Mouse (Mus musculus) embryonic facial prominence, embryonic 13.5 days (tissue): ENCODE measurements around the gene Dock1. TPM values are rescaled to one million over a fixed set of nuclear protein-coding genes. Genes with fewer than 3 reads are reported as not detected.

Experiments
- ATAC-seq: fragments of 200-750 bp; cut with Nextera tagmentation; 2 replicates; pipeline ENCODE4 v1.8.0; 2017; ENCODE audit warnings: low read depth; ENCODE audit not compliant: insufficient number of reproducible peaks, insufficient read depth, low FRiP score, low TSS enrichment
- H3K27ac ChIP-seq: fragments of 300-500 bp; sonication (generic); 2 replicates; pipeline ENCODE4 v1.5.1; 2015; ENCODE audit warnings: moderate library complexity, mild to moderate bottlenecking, inconsistent platforms
- H3K27me3 ChIP-seq: fragments of 300-500 bp; sonication (generic); 2 replicates; pipeline ENCODE4 v1.6.1; 2015; ENCODE audit warnings: mild to moderate bottlenecking, inconsistent platforms
- H3K36me3 ChIP-seq: fragments of 300-500 bp; sonication (generic); 2 replicates; pipeline ENCODE4 v1.6.1; 2015; ENCODE audit warnings: mild to moderate bottlenecking, inconsistent platforms
- H3K4me1 ChIP-seq: fragments of 300-500 bp; sonication (generic); 2 replicates; pipeline ENCODE4 v1.6.1; 2015; ENCODE audit warnings: inconsistent platforms
- H3K4me2 ChIP-seq: fragments of 300-500 bp; sonication (generic); 2 replicates; pipeline ENCODE4 v1.6.1; 2015; ENCODE audit warnings: moderate library complexity, mild to moderate bottlenecking, inconsistent platforms
- H3K4me3 ChIP-seq: fragments of 300-500 bp; sonication (generic); 2 replicates; pipeline ENCODE4 v1.5.1; 2015; ENCODE audit warnings: mild to moderate bottlenecking, inconsistent platforms
- H3K9ac ChIP-seq: fragments of 300-500 bp; sonication (generic); 2 replicates; pipeline ENCODE4 v1.6.1; 2015; ENCODE audit warnings: mild to moderate bottlenecking, inconsistent platforms
- H3K9me3 ChIP-seq: fragments of 300-500 bp; sonication (generic); 2 replicates; pipeline ENCODE4 v1.6.1; 2016; ENCODE audit warnings: inconsistent platforms
- WGBS: fragments of 180-500 bp; shearing (Covaris S2); methylation state at CpG from one replicate; pipeline ENCODE4 v1.1.7; 2015; ENCODE audit warnings: mixed read lengths; 5-methylcytosine and 5-hydroxymethylcytosine counted together
- polyA plus RNA-seq: library from polyadenylated mRNA; unstranded; fragments of >200 nt; fragmentation: Nextera tagmentation; extraction: Ambion mirVana; gene quantifications from 2 replicates; pipeline ENCODE4 v1.2.1, GENCODE M21; 2015

Gene Dock1
- polyA plus RNA-seq, 1 experiment from 2014 or later: 42.8 TPM

DNA sequence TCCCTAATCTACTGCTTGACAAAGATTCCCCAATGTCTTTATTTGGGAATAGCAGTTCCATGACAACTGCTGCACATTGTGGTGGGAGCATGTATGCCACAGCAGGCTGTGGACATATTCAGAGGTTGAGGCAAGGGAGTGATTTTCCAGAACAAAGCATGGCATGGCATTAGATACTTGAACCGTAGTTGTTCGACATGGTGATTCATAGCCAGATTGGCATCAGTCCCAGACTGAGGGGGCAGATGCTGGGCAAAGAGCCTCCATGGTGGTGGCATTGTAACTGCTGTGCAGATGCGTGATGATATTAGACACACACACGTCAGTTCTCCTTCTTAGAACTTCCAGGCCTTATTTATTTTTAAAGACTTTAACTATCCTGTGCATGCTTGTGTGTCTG is 129.6 kb downstream of the Dock1 start:
- H3K4me3 ChIP-seq: no peak overlapping the region
- peaks cover 32% of the 10 kb centered on the region for H3K36me3 ChIP-seq
- H3K9me3 ChIP-seq: no peaks in the 10 kb centered on the region
- WGBS: 67% methylated on average over 4 of the region's 4 CpGs
- H3K4me2 ChIP-seq: no peak overlapping the region
- H3K4me1 ChIP-seq: peaks cover 9% of the 10 kb centered on the region
- H3K9ac ChIP-seq: no peak overlapping the region
- no peak overlapping the region for H3K27ac ChIP-seq
- no peak for ATAC-seq
- H3K27me3 ChIP-seq: no peaks in the 10 kb centered on the region

DNA sequence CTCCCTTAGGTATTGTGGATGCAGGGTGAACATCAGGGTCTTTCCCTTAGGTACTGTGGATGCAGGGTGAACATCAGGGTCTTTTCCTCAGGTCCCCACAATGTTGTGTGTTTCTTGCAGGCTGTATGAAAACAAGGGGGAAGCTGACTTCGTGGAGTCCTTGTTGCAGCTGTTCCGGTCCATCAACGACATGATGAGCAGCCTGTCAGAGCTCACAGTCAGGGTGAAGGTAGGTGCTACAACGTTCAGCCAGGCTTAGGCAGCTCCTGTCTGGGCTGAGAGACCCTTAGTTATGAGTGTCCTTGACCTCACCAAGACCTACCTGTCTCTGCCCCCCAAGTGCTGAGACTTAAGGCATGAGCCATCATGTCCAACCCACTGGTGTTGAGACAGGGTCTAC is 134.0 kb downstream of the Dock1 start:
- WGBS: 87% methylated on average over 4 of the region's 4 CpGs
- Histone ChIP-seq H3K9me3 (no peaks in the 10 kb centered on the region), H3K27ac (no peak overlapping the region), H3K4me3 (no peak overlapping the region), H3K9ac (no peak overlapping the region), H3K36me3 (peaks cover 47% of the 10 kb centered on the region), H3K4me2 (no peak overlapping the region), H3K4me1 (peaks cover 11% of the 10 kb centered on the region), H3K27me3 (no peaks in the 10 kb centered on the region)
- ATAC-seq: no peak

DNA sequence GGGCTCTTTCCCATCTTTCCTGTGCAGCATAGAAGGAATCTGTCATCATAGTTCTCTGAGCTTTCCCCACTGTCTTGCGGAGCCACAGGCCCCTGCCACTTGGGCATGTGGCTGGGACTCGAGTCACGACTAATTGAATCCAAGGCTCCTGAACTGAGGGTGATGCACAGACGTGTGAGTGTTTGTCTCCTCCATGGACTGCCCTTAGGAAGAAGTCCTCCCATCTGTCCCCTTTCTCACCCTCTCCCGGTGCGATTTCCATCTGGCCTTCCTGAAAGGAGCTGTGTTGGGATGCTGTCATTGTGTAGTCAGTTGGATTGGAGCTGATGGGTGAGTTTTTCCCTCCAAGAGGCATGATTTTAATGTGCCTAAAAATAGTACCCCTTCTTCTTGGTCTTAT is 136.3 kb downstream of the Dock1 start:
- Histone ChIP-seq H3K9me3 (no peaks in the 10 kb centered on the region), H3K4me3 (no peak overlapping the region), H3K36me3 (peaks cover 52% of the 10 kb centered on the region), H3K27ac (no peak overlapping the region), H3K27me3 (no peaks in the 10 kb centered on the region), H3K4me2 (no peak overlapping the region), H3K9ac (no peak overlapping the region), H3K4me1 (peaks cover 5% of the 10 kb centered on the region; the same call in 1 of the 2 replicates)
- no peak for ATAC-seq
- WGBS: 72% methylated on average over 6 of the region's 6 CpGs

DNA sequence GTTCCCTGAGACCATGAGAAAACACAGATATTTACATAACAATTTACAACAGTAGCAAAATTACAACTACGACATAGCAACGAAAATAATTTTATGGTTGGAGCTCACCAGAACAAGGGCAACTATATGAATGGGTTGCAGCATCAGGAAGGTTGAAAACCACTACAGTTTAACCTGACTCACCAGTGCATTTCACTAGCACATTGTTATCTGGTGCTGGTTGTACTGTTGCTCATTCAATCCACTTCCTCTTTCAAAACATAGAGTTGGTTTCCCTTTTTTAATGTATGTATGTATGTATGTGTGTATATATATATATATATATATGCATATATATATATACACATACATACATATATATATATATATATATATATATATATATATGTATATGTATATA is 138.0 kb downstream of the Dock1 start:
- no peaks in the 10 kb centered on the region for H3K9me3 ChIP-seq
- no peak overlapping the region for H3K9ac ChIP-seq
- WGBS: 95% methylated on average over 2 of the region's 2 CpGs
- peaks cover 50% of the 10 kb centered on the region for H3K36me3 ChIP-seq
- no peak for ATAC-seq
- H3K27ac ChIP-seq: no peak overlapping the region
- H3K27me3 ChIP-seq: no peaks in the 10 kb centered on the region
- peaks cover 5% of the 10 kb centered on the region; the same call in 1 of the 2 replicates for H3K4me1 ChIP-seq
- H3K4me3 ChIP-seq: no peak overlapping the region
- H3K4me2 ChIP-seq: no peak overlapping the region

DNA sequence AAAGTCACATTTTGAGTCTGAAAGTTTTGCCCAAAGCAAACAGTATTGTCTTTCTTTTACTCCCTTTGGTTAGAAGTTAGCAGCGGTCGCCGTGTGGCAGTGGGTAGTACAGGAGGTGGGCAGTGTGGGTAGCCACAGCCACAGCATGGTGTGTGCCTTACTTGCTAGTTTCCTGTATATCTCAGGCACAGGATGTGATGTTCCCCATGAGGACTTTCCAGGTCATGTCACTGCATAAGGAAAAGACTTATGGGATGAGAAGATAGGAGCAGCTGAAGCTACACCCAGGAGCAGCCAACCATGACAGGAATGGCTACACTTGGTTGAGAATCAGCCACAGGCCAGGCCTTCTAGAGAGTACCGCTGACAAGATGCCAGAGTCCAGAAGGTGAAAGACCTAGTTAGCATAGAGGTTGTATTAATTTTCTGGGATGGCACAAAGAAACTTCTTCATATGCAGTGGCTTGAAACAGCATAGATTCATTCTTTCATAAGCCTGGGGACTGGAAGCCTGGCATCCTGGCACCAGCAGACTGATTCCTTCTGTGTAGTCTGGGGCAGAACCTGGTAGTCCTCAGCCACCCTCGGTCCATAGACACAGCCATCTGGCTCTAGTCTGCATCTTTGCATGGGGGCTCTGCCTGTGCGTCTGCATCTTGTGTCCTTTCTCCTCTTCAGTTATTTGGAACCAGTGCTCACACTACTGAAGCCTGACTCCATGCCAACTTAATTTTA is 139.0 kb downstream of the Dock1 start:
- no peak for ATAC-seq
- WGBS: 78% methylated on average over 6 of the region's 6 CpGs
- peak overlapping the region; percentile 16; the same call in 1 of the 2 replicates for H3K27ac ChIP-seq
- H3K4me3 ChIP-seq: no peak overlapping the region
- no peak overlapping the region for H3K9ac ChIP-seq
- H3K9me3 ChIP-seq: no peaks in the 10 kb centered on the region
- no peaks in the 10 kb centered on the region for H3K27me3 ChIP-seq
- H3K4me2 ChIP-seq: no peak overlapping the region
- peaks cover 5% of the 10 kb centered on the region; the same call in 1 of the 2 replicates for H3K4me1 ChIP-seq
- H3K36me3 ChIP-seq: peaks cover 57% of the 10 kb centered on the region

DNA sequence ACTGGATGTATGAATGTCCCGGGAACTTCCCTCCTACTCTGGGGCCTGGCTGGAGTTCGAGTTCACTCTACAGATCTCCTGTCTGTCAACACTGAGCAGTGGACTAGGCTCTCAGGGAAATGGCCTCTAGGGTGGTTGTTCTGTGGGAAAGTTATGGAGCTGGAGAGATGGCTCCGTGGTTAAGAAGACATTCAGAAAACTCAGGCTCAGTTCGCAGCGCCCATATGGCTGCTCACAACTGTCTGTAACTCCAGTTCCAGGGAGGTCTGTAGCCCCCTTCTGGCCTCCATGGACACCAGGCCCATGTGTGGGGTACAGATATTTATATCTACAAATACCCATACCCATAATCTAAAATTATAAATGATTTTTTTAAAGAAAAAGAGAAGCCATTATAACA is 148.0 kb downstream of the Dock1 start:
- no peak overlapping the region for H3K27ac ChIP-seq
- H3K27me3 ChIP-seq: no peaks in the 10 kb centered on the region
- no peaks in the 10 kb centered on the region for H3K9me3 ChIP-seq
- ATAC-seq: no peak
- WGBS: 95% methylated on average over 5 of the region's 5 CpGs
- H3K9ac ChIP-seq: no peak overlapping the region
- H3K4me3 ChIP-seq: no peak overlapping the region
- peaks cover 4% of the 10 kb centered on the region for H3K4me1 ChIP-seq
- no peak overlapping the region for H3K4me2 ChIP-seq
- H3K36me3 ChIP-seq: peaks cover 34% of the 10 kb centered on the region

DNA sequence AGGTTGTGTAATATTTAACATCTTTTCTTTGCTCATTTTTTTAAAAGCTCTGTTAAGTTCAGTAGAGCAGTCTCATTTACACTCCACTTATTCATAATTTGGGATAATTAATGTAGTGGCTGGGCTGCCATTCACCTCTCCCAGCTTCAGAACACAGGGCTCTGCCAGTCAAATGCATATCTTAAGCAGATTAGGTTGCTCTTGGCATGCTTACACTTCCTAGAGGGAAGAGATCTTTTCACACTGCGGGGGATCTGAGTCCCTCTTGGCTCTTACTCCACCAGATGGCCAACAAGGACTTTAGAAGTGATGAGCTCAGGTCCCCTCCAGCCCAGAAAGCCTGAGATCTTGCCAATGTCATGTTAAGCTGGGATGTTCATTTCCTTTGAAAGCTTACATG is 150.8 kb downstream of the Dock1 start:
- Histone ChIP-seq H3K9me3 (no peaks in the 10 kb centered on the region), H3K4me2 (no peak overlapping the region), H3K9ac (no peak overlapping the region), H3K27me3 (no peaks in the 10 kb centered on the region), H3K27ac (no peak overlapping the region), H3K36me3 (peaks cover 16% of the 10 kb centered on the region), H3K4me1 (peaks cover 10% of the 10 kb centered on the region), H3K4me3 (no peak overlapping the region)
- WGBS: 44% methylated on average over 1 of the region's 1 CpGs
- ATAC-seq: no peak

DNA sequence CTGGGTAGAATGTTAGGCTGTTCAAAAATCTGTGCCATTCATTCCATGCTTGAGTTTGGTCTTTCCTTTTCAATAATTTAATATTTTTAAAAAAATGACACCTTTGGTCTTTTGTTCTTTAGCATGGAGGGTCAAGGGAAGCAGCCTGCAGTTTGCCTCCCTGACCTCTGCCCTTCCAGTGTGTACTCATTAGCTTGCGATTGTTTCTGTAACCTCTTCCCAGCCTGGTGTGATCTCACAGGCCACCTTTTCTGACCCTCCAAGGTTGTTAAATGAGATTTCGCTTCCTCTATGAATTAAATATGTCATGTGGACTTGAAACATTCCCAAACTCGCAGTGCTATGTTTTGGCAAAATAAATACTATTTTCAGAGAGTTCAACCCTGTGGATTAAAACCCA is 151.6 kb downstream of the Dock1 start:
- WGBS: 71% methylated on average over 3 of the region's 3 CpGs
- Histone ChIP-seq H3K9me3 (no peaks in the 10 kb centered on the region), H3K27ac (no peak overlapping the region), H3K4me2 (no peak overlapping the region), H3K4me3 (no peak overlapping the region), H3K4me1 (peaks cover 10% of the 10 kb centered on the region), H3K36me3 (peaks cover 15% of the 10 kb centered on the region), H3K9ac (no peak overlapping the region), H3K27me3 (no peaks in the 10 kb centered on the region)
- ATAC-seq: no peak

DNA sequence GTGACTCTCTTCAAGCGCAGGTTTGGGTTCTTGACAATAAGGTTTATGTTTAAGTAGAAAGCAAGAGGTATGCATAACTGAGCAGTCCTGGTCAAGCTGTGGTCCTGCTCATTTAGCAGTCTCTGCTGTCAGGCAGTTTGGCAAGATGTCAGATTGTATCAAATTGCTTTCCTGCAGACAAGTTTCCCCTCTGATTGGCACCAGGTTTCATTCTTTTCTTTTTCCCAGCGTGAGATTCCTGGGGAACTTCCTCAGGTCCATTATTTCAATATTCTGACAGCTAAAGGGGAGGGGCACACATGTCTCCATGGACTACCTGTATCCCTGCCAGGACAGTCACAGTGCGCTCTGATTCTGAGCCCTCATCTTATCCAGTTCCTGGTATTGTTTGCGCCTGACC is 153.4 kb downstream of the Dock1 start:
- Histone ChIP-seq H3K27ac (no peak overlapping the region), H3K27me3 (no peaks in the 10 kb centered on the region), H3K9ac (no peak overlapping the region), H3K4me2 (no peak overlapping the region), H3K4me1 (peaks cover 10% of the 10 kb centered on the region), H3K36me3 (0 out of 2 replicates have a peak, but pooled peaks cover 2% of the 10 kb centered on the region), H3K4me3 (no peak overlapping the region), H3K9me3 (no peaks in the 10 kb centered on the region)
- no peak for ATAC-seq
- 58% methylated on average over 4 of the region's 4 CpGs for WGBS

DNA sequence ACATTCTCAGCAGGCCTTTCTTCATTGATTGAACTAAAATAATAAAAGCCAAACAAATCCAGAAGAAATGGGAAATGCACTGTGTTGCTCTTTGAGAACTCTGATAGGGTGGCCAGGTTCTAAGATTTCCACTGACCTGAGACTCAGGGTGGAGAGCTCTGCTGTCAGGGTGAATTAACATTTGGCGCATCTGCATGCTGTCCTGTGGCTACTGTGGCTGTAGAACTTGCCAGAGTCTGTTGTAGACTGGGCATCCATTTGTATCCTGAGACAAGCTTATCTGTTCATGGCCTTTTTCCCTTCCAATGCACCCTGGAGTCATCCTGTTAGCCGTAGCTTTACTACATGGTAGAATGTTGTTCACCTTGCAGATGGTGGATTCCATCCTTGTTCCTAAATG is 169.6 kb downstream of the Dock1 start:
- no peak for ATAC-seq
- H3K9ac ChIP-seq: no peak overlapping the region
- H3K27me3 ChIP-seq: no peaks in the 10 kb centered on the region
- H3K27ac ChIP-seq: no peak overlapping the region
- H3K4me1 ChIP-seq: no peaks in the 10 kb centered on the region
- WGBS: 98% methylated on average over 2 of the region's 2 CpGs
- no peaks in the 10 kb centered on the region for H3K9me3 ChIP-seq
- H3K4me3 ChIP-seq: no peak overlapping the region
- H3K36me3 ChIP-seq: no peaks in the 10 kb centered on the region
- no peak overlapping the region for H3K4me2 ChIP-seq

DNA sequence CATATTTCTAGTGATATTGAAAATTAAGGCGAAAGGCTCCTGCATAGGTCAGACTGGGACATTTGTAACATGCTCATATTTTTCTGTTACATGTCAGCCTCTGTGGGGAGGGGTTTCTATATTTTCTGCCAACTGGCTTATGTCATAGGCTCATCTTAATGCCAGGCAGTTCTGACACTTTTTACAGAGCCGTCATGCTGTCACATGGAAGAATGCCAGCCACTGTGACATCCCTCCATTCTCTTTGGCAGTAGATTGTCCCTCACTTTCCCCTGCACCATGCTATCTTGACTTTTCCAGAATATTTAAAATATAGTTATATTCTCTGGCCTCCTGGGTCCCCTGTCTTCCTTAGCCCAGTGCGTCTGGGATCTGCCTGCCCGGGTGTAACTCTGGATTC is 172.3 kb downstream of the Dock1 start:
- H3K4me1 ChIP-seq: no peaks in the 10 kb centered on the region
- 91% methylated on average over 4 of the region's 4 CpGs for WGBS
- no peak for ATAC-seq
- no peaks in the 10 kb centered on the region for H3K27me3 ChIP-seq
- no peak overlapping the region for H3K4me3 ChIP-seq
- H3K4me2 ChIP-seq: no peak overlapping the region
- no peak overlapping the region for H3K9ac ChIP-seq
- H3K27ac ChIP-seq: no peak overlapping the region
- no peaks in the 10 kb centered on the region for H3K9me3 ChIP-seq
- no peaks in the 10 kb centered on the region for H3K36me3 ChIP-seq

DNA sequence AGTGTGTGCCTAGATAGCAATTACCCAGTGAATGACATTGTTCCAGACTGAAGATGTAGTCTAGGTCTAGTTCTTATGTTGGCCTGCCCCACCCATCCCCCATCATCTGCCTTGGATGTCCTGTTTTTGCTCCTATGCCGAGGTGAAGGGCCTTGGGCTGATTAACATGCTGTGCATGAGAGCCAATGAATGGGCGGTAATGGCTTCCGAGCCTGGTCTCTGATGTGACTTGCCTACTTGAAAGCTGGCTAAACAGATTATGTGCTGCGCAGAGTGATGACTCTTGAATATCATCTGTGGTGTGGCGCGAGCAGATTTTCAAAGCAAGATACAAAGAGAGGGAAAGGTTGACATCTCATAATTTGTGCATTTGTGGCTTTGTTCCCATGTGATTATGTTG is 191.5 kb downstream of the Dock1 start:
- no peaks in the 10 kb centered on the region for H3K27me3 ChIP-seq

More for the DNA sequence above, 191.5 kb downstream of the Dock1 start:
- no peaks in the 10 kb centered on the region for H3K9me3 ChIP-seq
- H3K4me1 ChIP-seq: no peaks in the 10 kb centered on the region; the same call in 1 of the 2 replicates
- 0 out of 2 replicates have a peak, but pooled peaks cover 3% of the 10 kb centered on the region for H3K36me3 ChIP-seq
- WGBS: 77% methylated on average over 6 of the region's 6 CpGs
- no peak overlapping the region for H3K4me2 ChIP-seq
- no peak overlapping the region for H3K27ac ChIP-seq
- ATAC-seq: no peak
- H3K4me3 ChIP-seq: no peak overlapping the region
- no peak overlapping the region for H3K9ac ChIP-seq
